Mouse (Mus musculus) CH12.LX (cell line): Measurements from ENCODE around the gene Klhl32.
A peak's percentile ranks its signal among the peaks of the same experiment; 100 is the strongest.

Source experiments
- MXI1 ChIP-seq: IDR thresholded peaks from 2 replicates; pipeline ENCODE4 v1.6.1; 2011; ENCODE audit warnings: mild to moderate bottlenecking, low read depth, low read length, improper control_type of control experiment
- POLR2A ChIP-seq: IDR thresholded peaks from 2 replicates; pipeline ENCODE4 v1.6.1; 2011; ENCODE audit warnings: low read depth, mild to moderate bottlenecking, improper control_type of control experiment, low read length

DNA sequence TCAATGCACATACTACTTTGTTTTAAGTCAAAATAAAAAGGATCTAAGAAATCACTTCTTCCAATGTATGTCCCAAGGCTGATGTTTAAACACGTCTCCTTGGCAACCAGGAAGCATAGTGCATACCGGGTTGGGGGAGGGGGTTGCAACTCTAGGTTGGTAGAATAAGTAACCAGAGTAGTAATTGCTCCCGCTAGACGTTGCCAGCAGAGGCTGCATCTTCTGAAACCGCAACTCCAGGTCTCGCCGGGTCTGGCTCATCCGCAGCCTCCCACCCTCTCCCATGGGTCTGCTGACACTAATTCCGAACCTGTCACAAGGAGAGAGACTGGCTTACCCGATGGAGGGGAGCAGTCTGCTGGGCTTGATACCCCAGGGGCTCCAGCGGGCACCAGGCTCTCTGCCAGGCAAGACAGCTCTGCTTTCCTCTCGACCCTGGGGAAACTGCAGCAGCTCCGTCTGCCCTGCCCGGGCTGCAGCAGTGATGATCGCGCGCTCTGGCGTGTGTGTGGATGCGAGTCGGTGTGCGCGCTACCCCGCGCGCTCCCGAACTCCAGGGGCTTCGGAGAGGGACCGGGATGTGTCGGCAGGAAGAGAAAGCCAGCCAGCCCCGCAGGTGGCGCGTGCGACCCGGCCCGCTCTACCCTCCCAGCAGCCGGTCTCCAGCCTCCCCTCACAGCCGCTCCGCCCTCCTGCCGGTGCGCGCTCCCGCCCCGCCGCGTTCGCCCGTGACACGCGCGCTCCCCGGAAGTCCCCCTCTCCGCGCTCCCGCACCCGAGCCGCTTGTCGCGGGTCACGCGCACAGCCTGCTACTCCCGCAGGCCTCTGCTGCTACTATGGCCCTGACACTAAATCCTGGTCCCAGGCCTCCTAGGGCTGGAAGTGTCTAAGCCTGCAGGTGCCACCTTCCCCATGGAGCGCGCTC, at the start of gene Klhl32:
- TF ChIP-seq POLR2A (peak; percentile 33; the same call in 1 of the 2 replicates), MXI1 (no peak)
